Mouse (Mus musculus): ENCODE data around the gene Trak1.
A peak's percentile ranks its signal among the peaks of the same experiment; 100 is the strongest.

The Trak1 gene

GRCm38 (mm10) chr9:121348476-121348875 lies 51.2 kb downstream of the Trak1 start:
- DNase-seq = peak; percentile 53 to 64

- DNase-seq = no peak
These were observed 51.8 kb downstream of the Trak1 start for GRCm38 (mm10) chr9:121349111-121349510.

- no peak for DNase-seq
These were observed 53.3 kb downstream of the Trak1 start for GRCm38 (mm10) chr9:121350601-121351000.

DNA sequence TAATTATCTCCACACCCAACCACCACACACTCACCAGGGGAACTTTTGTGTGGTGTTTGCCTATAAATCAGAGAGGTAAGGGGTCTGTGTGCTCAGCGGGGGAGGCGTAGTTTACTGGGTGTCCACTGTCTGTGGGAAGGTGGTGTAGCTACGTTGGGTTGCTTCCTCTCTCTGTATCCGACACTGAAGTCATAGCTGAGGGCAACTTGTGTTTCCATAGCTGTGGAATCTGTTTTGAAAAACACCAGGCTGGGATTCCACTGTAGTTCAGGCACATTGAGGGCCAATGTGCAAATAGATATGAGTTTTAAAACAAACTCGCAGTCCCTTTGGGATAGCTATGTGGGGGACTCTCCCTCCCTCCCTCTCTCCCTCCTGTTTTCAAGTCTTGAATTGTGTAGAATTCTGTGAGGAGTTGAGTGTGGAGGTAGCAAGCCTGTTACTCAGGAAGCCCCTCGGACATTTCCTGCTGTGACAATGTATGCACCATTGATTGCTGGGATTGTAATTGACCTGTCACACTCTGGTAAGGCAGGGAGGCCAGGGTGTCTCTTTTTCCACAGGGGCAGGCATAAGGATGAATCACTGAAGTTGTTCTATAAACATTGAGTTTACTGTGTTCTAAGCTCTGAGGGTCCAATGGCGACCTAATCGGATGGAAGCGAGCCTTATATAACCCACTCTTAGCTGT lies 54.2 kb downstream of the Trak1 start:
- DNase-seq = no peak

DNA sequence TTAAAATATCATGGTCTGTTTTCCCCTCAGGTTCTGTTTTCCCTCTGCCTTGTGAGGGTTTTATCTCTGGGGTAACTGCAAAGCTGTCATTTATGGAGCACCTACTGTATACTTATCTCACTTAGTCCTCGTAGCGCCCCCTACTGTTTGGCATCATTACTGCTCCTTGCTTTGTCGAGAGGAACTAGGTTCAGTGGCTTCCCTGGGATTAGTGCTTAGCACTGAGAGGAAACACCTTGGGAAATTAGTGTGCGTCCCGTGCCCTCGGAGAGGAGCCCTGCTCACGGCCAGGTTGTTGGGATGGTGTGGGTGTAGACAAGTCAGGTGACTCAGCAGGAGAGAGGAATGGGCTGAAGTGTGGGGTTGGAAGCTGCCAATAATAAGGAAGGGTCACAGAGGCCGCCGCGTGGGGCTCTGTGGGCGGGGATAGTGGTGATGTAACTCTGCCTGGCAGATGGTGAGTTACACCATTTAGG lies 54.9 kb downstream of the Trak1 start:
- DNase-seq = peak; percentile 55 to 72

- no peak for DNase-seq
These were observed 55.4 kb downstream of the Trak1 start for GRCm38 (mm10) chr9:121352726-121353125.

DNA sequence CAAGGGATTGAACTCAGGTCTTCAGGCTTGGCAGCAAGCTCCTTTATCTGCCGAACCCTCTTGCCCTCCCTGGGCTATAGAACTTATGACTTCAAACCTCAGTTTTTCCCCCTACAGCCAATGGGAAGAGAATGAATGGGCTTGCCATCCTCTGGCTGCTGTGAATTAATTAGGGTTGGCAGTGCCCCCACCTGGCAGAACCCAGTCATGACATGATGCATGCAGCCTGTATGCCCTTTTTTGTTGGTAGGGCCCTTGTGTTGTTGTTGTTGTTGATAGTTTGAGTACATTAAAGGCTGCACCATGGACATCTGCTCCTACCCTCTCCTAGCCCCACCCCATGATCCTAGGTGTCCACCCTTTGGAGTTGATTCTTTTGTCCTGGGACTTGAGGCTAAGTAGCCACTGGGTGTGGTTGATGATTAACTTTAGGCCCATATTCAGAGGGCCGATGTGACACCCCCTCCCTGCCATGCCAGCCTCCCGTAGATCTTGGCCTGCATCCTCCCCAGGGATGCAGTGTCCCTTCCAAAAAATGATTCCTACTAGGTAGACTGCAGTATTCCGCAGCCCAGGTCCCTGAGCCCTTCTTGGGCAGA lies 57.6 kb downstream of the Trak1 start:
- peak in 1 of 2 experiments; percentile 59 for DNase-seq

GRCm38 (mm10) chr9:121355431-121356141 lies 58.3 kb downstream of the Trak1 start:
- peak; percentile 58 to 75 for DNase-seq

GRCm38 (mm10) chr9:121357102-121357501 lies 59.8 kb downstream of the Trak1 start:
- no peak for DNase-seq

DNA sequence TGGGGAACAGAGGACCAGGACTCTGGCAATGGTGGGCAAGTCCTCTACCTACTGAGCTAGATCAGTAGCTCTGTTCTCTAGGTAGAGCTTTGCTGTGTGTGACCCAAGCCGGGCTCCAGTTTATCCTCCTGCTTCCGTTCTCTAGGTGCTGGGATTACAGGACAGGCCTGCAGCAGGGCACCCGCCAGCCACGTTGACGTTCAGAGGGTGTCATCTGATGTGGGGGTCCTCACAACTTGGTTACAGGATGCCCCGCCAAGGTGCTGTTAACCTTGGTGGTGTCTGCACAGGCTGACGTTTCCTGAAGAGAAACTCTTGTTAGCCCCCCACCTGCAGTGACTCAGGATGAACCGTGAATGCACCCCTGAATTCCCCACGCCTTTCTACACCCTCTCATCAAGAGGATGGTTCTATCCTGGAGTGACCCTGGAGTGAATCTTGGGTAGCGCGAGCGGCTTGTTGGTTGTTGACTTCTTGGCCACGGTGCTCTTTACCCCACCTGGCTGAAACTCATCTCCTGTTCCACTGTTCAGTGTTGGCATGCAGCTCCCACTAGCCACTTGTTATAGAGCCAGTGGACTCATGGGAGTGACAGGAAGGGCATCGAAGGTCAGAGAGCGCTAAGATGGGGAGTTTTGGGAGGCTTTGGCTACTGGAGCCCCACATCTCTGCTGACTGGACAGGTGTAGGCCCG lies 60.4 kb downstream of the Trak1 start:
- no peak for DNase-seq

GRCm38 (mm10) chr9:121358418-121358817 lies 61.1 kb downstream of the Trak1 start:
- no peak for DNase-seq

- DNase-seq = no peak
These were observed 62.1 kb downstream of the Trak1 start for GRCm38 (mm10) chr9:121359266-121359972.

- peak; percentile 43 to 58 for DNase-seq
These were observed 63.1 kb downstream of the Trak1 start for GRCm38 (mm10) chr9:121360327-121360954.

GRCm38 (mm10) chr9:121361010-121361409 lies 63.7 kb downstream of the Trak1 start:
- DNase-seq = peak in 1 of 2 experiments; percentile 49

GRCm38 (mm10) chr9:121363932-121364331 lies 66.6 kb downstream of the Trak1 start:
- DNase-seq = no peak

DNA sequence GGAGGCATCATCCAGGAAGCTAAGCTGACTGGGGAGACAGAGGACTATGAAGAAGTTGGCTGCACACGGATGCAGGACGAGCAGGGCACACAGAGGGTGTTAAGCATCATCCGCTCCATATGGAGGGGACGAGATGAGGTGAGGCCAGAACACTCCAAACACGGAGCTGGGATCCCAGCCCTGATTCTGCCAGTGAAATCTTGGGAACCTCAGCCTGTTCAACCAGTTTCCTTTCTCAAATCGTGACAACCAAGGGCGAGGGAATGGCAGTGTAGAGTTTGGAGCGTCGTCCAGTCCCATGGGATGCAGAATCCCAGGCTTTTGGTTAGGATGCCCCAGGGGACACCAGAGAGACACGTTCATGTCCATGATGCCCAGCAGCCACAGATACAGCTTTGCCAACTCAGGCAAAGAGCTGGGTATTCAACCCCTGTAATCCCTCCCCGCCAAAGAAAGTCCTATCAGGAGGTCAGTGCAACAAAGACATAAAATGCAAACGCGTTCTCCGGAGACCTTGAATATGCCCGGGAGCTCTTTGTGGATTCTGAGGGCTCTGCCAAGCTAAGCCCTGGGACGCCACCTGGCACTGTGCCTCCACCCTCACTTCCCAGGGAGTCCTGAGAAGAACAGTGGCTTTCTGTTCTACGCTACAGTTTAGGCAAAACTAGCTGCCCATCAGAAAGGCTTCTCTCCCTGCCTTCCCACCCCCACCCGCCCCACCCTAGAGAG lies 69.0 kb downstream of the Trak1 start:
- peak in 1 of 2 experiments; percentile 55 for DNase-seq

- no peak for DNase-seq
These were observed 69.6 kb downstream of the Trak1 start for GRCm38 (mm10) chr9:121366864-121367245.

- no peak for DNase-seq
These were observed 72.3 kb downstream of the Trak1 start for GRCm38 (mm10) chr9:121369573-121369972.

GRCm38 (mm10) chr9:121371346-121371891 lies 74.1 kb downstream of the Trak1 start:
- peak; percentile 82 to 91 for DNase-seq

DNA sequence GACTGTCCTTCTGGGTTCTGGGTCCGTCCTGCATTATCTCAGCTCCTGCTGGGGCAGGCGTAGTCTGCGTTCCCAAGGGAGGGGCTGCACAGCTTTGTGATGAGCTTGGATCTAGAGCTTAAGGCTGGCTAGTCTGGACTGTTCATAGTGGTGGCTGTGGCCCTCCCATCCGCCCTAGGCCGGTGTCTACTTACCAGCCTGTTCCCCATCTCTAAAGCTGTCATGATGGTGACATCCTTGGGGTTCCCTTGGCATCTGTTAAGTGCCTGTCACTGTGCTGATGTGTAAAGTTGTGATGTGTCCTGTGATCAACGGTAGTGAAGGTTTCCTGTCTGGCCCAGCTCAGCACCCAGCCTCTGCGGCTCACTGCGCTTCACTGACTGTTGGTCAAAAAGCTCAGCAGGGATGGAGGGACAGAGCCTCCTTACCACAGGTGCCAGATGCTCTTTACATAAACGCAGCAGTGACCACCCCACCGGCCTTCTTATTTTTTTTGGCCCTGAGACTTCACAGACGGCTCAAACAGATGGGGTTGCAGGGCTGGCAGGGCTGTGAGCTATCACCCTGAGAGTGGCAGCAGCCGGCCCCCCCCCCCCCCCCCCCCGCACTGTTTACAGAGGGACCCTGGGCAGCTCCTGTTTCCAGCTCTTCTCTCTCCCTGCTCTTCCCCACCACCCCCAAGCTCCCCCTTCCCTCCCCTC lies 74.8 kb downstream of the Trak1 start:
- no peak for DNase-seq
